Mouse (Mus musculus): ENCODE results near the gene Hist2h2ab.
"Not testable (repeated sequence)": the region's sequence is repeated elsewhere in the genome, so short reads cannot be mapped to it uniquely, and the experiment has no call there.

- not testable (repeated sequence) for TF ChIP-seq CTCF, POLR2A (IDR thresholded peaks at IDR 0.05; ENCODE audit: extremely low read depth, insufficient read depth, low read length)
Observed at GRCm38 (mm10) chr3:96246427-96246856, 26.8 kb downstream of the Hist2h2ab start, which contains the start of gene Hist2h3c1.
